Mouse (Mus musculus) olfactory bulb, adult 2 months (tissue): ENCODE data around the gene Arl5a.

Experiments
- CTCF ChIP-seq: fragments of 200-500 bp; IDR thresholded peaks from 2 replicates; pipeline ENCODE4 v1.5.1; 2012; ENCODE audit warnings: low read depth, mild to moderate bottlenecking, low read length, moderate library complexity; ENCODE audit not compliant: insufficient read depth
- POLR2A ChIP-seq: fragments of 200-500 bp; IDR thresholded peaks from 2 replicates; pipeline ENCODE4 v1.6.1; 2012; ENCODE audit warnings: mild to moderate bottlenecking, low read depth, low read length, moderate library complexity; ENCODE audit not compliant: insufficient read depth

- TF ChIP-seq CTCF (no peak), POLR2A (no peak)
Measured at GRCm38 (mm10) chr2:52367665-52368064, 57.0 kb downstream of the Arl5a start.
